Mouse (Mus musculus) embryo, embryonic 11.5 days (tissue): Measurements from ENCODE around the gene Tmem200c.

ENCODE experiments used
- DNase-seq: peaks from one replicate; pipeline ENCODE4 v3.0.0-alpha.2; 2012; ENCODE audit warnings: low read depth, low spot score

The Tmem200c gene

DNA sequence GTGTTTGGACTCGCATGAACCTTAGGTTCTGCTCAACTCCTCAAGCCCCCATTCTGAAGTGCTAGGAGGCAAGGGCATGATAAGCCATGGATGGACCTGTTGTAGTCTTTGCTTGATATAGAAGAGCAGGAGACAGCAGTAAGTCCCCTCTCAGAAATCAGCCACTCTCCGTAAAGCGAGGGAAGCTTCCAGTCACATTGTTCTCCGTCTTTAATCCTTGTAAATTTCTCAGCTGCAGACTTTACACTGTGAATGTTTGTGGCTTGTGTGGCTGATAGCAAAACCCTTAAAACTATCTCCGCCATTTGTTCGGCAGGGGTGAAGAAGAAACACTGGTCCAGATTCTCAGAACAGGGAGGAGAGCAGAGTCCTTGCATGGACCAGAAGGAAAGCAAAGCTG is at the start of gene Tmem200c:
Gene Tmem200c, plus strand, starts transcription at position 301 of the 400 bp plus-strand sequence.
- DNase-seq, result no peak

GRCm38 (mm10) chr17:68793741-68794140 is 32.7 kb upstream of the Tmem200c start:
- DNase-seq, result no peak

DNA sequence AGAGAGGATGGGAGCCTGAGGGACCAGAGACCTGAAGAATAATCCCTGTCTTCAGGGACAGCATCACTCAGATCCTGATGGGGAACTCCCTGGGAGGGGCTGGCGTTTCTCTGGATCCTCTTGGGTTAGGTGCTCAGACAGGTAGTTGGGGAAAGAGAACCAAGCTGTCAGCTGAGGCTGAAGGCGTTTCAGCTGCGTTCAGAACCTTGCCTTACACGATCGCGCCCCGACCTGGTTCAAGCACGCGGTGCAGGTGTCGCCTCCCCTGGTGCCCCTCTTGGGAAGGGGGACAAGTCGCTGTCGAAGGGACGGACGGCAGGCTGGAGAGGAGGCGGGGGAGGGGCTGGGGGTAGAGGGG is 10.2 kb downstream of the Tmem200c start:
- no peak for DNase-seq

DNA sequence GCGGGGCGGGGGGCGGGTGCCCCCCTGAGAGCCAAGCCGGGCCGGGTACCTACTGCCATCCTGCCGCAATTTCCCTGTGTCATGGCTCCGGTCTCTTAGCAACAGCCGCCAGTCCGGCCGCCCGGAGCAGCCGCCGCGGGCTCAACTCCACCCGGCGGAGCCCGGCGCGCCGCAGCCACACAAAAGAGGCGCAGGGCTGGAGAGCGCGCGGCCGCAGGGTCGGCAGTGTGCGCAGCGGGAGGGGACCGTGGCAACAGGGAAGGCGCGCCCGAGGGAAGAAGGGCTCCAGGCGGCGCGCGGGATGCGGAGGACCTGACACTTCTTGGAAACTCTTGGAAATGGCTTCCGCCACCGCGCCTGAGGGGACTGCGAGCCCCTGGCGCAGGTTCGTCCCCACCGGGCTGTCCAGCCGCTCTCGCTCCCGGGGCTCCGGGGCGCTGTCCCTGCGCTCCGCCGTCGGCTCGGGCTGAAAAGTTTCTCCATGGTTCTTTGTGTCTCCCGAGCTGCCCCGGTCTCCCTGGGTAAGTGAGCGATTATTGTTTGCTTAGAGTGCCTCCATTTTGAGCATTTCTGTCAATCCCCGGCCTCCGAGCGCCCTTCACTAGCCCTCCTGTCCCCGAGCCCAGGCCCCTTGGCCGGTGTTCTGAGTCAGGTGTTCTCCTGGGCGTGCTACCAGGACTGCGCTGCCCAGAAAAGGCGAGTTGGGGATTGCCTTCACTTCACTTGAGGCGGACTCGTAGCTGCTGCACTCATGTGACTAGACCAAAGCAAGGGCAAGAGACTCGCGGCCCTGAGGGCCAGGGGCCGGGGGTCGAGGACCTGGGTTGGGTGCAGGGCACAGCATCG is 10.8 kb downstream of the Tmem200c start:
- DNase-seq, result peak; percentile 27

GRCm38 (mm10) chr17:68837859-68838194 is 11.4 kb downstream of the Tmem200c start:
- DNase-seq, result no peak

DNA sequence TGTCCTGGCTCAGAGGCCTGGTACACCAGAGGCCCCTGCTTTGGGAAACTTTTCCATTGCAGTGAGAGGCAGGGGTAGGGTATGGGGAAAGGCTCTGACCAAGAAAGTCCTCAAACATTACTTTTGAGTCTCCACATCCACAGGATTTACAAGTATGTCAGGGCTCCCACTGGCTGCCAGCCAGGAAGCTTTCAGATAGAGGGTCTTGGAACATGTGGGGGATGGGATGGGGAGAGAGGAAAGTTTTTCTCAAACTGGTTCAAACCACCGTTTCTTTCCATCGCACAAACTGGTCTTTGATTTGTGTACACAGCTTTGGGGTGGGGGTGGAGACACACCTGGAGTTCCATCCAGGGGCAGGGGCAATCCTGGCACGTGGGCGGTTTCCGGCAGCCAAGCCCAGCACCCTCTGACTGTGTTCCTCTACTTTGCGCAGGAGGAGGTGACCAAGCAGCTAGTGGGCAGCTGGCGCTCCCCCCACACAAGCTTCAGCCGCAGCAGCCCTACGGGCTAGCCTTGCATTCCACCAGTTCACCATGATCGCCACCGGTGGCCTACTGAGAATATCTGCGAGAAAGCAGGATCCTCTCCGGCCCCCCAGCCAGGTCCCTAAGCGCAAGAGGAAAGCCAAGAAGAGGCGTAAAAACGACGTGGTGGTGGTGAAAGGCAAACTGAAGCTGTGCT is 13.6 kb downstream of the Tmem200c start:
- DNase-seq, result no peak

GRCm38 (mm10) chr17:68840572-68840939 is 14.1 kb downstream of the Tmem200c start:
- no peak for DNase-seq

DNA sequence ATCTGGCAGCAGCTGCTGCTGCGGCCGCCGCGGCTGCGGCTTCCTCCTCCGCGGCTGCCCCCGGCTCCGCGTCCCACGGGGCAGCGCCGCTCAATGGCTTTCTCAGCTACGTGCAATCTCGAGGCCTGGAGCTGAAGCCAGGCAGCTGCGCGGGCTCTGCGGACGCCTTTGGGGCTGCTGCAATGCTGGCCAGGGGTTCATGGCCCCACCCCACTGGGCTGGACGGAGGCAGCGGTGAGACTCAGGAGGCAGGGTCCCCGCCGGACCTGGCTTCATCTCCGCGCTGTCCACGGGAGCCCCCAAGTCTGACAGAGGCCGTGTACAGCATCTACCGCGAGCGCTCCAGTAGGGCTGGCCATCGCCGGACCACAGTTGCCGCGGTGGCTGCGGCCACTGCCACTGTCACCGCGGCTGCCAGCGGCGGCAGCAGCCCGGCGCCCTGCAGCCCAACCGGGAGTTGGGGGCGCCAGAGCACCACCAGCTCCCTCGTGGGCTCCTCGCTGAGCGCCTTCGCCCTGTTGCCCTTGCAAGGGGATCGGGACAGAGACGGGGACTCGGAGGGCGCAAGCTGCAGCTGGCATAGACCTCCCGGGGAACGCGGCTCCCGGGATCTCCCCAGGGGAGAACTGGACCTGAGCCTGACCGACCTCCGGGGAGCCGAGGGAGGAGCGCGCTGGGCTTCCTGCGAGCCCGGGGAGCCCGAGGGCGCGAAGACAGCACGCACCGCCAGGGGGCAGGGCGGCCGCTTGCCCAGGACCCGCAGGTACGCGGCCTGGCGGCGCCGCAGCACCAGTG is 14.9 kb downstream of the Tmem200c start:
- DNase-seq, result peak; percentile 44

- DNase-seq, result no peak
Measured at GRCm38 (mm10) chr17:68841892-68842252, 15.4 kb downstream of the Tmem200c start.

GRCm38 (mm10) chr17:68845931-68846330 is 19.5 kb downstream of the Tmem200c start:
- no peak for DNase-seq

GRCm38 (mm10) chr17:68848739-68849138 is 22.3 kb downstream of the Tmem200c start:
- no peak for DNase-seq

DNA sequence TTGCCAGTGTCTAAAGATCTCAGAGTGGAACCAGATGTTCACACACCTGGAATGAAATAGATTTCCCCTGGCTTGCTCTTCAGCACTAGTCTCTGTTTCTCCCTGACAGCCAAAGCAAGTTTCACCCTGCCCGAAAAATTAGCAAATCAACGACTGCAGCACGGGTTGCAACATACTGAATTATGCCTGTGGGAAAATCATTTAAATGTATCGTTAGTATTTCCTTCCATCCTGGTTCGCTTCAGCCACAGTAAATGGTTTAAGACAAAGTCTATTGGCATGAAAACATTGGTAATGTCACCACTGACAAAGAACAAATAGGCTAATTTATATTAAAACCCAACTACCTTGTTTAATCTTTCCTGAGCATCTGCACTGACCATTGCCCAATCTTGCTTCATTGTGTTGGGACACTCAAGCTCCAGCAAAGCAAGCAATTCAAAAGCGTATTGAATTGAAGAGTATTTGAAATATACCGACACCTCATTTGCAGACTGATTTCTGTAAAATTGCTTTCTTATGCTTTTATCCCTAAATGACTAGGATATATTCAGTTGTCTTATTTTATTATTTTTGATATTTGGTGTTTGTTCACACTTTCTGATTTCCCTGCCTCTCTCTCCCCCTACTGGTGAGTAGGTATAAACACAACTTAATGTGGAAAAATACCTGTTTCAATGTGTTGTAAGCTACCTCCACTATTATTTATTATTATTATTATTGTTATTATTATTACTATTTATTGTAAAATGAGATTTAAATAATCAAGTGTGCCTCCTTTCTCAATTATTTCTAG is 25.9 kb downstream of the Tmem200c start:
- no peak for DNase-seq

DNA sequence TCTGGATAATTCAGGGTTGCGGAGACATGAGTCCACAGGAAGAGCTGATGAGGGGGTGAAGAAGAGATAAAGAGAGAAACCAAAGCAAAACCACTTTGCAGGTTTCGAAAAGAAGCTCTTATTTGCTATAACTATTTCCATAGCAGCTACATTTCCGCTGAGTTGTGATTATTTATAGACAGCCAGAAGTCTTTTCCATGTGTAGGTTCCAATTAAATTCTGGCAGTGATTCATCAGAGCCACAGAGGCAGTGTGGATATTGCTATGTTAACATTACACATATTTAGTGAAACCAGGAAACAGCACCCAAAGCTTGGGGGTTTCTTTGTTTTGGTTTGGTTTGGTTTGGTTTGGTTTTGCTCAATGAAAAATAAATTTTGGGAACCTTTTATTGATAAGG is 37.8 kb downstream of the Tmem200c start:
- DNase-seq, result no peak

DNA sequence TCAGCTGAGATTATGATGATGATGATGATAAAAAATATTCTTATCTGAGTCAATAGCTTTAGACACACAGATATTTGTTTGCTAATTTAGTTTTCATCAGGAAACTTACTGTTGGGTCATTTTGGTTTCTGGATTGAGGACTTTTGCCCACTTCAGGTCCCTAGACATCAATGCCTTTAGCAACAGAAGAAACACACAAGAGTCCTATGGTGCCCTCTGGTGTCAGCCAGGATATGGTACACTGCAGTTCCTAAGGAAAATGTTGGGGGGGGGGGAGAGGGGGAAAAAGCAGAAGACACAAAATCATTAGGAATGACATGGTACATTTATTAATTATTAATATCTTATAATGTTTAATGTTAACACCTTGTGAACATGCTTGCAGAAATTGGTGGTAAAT is 42.0 kb downstream of the Tmem200c start:
- DNase-seq, result no peak

GRCm38 (mm10) chr17:68874021-68874420 is 47.6 kb downstream of the Tmem200c start:
- DNase-seq, result no peak

- no peak for DNase-seq
Measured at GRCm38 (mm10) chr17:68875251-68875650, 48.8 kb downstream of the Tmem200c start.

GRCm38 (mm10) chr17:68875917-68876495 is 49.6 kb downstream of the Tmem200c start:
- DNase-seq, result no peak

GRCm38 (mm10) chr17:68881725-68882524 is 55.5 kb downstream of the Tmem200c start:
- peak; percentile 24 for DNase-seq

DNA sequence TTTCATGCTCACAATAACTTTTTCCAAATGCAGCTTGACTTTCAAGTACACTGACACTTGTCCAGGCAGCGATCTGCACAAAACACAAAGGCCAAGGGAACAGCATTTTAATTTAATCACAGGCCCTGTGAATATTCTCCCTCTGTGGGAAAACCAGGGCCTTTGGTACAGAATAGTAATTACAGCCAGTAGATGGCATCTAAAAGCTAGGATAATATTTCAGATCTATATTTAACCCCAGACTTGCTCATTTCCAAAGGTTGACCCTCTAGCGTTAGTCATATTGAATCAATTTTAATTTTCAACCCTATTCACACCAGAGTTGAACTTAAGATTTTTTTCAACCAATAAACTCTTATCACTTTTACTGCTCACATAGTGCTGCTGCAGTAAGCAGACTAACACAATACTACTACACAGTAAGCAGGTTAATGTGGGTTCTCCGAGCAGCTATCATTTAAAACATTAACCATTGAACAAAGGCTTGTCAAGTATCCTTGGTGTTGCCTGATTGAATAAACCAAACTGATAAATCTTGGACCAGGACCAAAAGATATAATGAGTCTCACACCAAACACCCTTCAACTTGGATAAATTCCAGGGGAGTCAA is 57.2 kb downstream of the Tmem200c start:
- DNase-seq, result no peak

- DNase-seq, result no peak
Measured at GRCm38 (mm10) chr17:68890672-68891071, 64.2 kb downstream of the Tmem200c start.
